Mouse (Mus musculus): ENCODE measurements around the gene Vgf.

Gene Vgf

DNA sequence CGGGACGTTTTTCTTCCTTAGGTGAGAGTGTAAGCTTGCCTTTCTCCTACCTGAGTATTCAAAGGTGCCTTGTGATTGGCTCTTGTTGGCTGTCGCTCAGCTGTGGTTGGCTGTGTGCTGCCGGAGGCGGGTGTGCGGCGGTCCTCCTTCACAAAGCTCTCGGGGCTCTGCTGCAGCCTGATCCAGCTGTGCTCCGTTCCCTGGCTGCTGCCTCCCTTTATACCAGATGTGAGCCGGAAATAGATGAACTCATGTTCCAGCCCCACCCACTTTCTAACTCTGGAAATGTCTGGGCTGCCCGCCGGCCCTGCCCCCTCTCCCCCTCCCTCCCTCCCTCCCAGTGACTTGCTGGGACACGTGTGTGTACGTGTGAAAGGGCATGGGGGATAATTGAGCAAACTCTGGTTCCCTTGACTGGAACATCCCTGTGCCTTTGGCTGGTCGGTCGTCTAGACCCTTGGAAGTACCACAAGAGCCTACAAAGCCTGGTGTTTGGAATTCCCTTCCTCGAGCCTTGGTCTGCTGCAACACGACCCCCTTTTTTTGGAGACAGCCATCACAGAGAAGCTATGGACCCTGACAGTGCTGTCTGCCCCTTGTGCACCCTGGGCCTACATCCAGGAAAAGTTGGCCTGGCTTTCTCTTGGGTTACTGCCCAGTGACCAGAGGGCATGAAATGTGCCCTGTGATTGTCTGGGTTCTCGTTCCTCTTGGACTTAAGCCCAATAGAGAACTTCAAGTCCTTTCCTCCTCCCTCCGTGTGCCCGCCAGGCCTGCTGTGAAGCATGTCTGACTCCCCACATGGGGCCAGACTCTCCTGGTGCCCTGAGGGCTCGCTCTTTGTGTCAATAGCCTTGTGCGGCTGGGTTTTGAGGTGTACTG lies 46.1 kb downstream of the Vgf start, which contains the start of gene Serpine1:
Serpine1 (minus strand) TSS at position 190 of the 882 bp plus-strand sequence.
- DNase-seq = peak in 1 of 2 experiments; percentile 16

DNA sequence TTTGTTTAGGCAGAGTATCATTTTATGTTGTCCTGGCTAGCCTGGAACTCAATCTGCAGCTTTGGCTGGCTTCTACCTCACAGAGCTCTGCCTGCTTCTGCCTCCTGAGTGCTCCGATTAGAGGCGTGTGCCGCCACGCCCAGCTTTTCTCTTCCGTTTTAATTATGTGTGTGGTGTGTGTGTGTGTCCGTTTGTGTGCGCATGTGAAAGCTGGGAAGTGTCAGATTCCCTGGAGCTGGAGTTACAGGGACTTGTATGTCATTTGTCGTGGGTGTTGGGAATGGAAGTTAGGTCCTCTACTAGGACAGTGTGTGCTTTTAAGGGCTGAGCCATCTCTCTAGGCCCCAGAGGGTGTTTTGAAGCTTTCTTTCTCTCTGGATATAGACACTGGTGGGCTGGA lies 46.9 kb downstream of the Vgf start:
- DNase-seq = no peak

DNA sequence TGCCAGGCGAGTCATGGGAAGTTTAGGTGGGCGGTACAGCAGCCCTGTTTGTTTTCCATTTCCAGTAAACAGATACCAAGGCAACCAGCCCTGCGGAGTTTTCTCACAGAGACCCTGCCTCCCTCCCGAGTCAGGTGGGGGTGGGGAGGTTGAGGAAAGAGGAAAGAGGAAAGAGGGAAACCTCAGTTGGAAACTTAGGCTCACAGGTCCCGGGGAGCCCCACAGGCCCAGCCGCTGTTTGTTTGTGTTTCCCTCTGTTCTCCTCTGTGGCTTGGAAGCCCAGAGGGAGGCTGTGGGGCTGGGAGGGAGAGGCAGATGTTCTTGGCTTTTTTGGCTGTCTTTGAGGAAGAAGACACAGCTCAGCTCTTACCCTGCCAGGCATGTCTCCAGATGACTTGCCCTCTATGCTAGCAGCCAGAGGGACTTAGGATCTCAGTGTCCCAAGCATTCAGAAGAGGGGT lies 48.0 kb downstream of the Vgf start:
- DNase-seq = no peak

DNA sequence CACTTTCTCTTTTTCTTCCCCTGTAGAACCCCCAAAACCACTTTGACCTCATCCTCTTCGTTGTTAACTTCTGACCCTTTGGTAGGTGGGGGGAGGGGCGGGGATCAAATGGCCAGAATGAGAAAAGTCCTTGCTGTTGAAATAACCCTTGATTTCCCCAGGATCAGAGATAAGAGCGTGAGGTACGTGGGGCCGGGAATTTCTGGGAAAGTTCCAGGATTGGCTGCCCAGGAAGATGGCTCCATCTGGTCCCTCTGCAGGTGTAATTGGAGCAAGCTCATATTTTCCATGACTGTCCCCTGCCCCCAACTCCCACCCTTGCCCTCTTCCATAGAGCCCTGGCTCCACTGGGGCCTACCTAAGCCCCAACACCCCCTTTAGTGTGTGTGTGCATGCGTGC lies 49.5 kb downstream of the Vgf start:
- no peak for DNase-seq

DNA sequence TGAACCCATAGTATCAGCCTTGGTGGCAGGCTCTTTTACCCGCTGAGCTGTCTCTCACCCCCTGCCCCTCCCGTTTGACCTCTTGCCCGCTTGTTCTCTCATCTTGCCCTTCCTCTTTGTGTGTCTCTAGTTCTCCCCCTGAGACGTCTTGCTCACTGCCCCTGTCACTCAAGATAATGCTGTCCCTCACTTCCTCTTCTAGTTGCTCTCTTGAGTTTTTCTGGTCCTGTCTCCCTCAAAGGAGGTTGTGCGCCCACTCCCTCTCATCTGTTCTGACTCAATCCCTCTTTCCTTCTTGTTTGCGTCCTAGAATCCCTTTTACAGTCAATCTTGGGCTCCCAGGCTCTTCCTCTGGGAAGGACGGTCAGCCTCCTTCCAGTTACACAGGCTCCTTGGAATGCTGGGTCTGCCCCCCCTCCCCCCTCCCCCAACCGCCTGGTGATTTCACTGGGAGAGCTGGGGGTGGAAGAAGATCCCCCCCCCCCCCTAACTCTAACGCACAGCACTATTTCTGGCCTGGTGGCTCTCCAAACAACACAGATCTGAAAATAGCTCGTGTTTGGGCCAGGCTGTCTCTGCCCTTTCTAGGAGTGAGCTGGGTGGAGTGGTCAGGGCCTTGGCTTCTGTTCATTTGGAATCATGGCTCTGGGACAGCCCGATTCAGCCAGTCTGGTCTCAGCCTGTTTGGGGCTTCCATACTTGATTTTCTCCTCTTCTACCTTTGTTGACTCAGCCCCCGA lies 50.2 kb downstream of the Vgf start:
- DNase-seq = peak; percentile 20 to 21

DNA sequence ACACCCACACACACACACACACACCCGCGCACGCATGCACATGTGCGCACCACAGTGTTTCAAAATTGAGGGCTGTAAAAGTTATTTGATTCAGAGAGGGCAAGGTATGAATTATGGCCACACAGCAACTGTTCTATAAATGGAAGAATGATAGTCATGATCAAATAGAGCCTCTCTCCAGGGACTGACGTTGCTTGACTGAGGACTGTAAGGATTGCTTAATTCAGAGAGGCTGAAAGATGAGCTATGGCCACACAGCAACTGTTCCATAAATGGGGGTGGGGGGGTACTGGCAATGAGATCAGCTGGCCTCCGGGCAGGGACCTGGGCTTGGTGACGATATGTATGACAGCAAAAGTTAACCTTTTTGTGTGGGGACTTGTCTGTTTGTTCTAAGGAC lies 51.0 kb downstream of the Vgf start:
- no peak for DNase-seq

DNA sequence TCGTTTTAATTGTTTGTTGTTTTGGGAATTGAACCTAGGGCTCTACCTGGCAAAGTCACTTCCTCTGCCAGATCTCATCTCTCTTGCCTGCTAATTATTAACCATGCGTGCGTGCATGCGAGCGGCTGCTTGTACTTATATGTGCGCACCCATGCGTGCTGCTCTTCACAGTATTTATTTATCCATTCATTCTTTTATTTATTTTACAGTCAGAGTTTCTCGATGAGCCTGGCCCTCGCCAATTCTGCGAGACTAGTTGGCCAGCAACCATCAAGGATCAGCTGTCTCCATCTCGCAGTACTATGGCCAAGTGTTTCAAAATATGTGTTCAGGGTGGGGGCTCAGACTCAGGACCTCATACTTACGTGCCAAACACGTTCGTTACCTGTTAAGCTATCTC lies 51.8 kb downstream of the Vgf start:
- no peak for DNase-seq

DNA sequence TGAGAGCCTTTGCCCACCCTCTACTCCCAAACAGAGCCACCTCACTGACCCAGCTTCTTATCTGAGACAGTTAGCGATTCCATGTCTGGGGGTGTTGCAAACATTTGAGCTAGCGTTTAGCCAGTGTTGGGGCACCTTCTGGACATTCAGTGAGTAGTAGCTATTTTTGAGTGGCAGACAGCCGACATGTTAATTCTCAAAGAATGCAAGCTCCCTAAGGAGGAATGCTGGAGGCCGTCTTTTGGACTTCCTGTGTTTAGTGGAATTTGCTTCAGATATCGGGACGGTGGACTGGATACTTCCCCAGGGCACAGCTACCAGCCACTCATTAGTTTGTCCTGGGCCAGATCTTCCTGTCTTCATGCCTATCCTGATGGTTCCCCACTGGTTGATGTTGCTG lies 52.4 kb downstream of the Vgf start:
- no peak for DNase-seq

DNA sequence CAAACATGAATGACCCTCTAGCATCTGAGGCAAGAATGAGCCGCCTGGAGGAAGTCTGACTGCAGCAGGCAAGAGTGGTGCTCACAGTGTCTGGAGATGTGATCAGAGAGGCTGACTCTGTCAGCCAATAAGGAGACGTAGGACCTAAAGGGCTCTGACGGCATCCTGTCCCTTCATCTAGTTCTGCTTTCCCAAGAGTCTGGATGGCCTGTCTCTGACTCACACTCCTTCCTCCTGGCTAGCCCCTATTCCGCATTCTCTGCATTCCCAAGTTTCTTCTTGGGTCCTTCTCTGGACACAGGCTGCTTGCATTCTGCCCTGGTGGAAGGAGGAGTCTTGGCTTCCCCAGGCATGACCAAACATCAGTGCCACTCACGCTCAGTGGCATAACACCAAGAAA lies 53.7 kb downstream of the Vgf start:
- DNase-seq = no peak
